Mouse (Mus musculus) liver, embryonic 14.5 days (tissue): ENCODE measurements at regions not wholly inside any gene's neighbourhood (a gene's known extent, or its start where the extent isn't known, plus 50 kb on each side); places are given as distances from the start of the nearest gene placed in this dataset.

ENCODE experiments used
- CTCF ChIP-seq: IDR thresholded peaks from 2 replicates; pipeline ENCODE4 v1.5.1; 2016; ENCODE audit warnings: antibody characterized with exemption, low read depth, control low read depth
- EP300 ChIP-seq: IDR thresholded peaks from 2 replicates; pipeline ENCODE4 v1.6.1; 2016; ENCODE audit warnings: antibody characterized with exemption, low read depth

GRCm38 (mm10) chr7:73222237-73222915 is 152.9 kb upstream of the Rgma start:
- TF ChIP-seq EP300 (no peak), CTCF (no peak)
